Mouse (Mus musculus) brain, embryonic 14.5 days (tissue): ENCODE measurements around the gene Cyp4a31.

Experiments used
- CTCF ChIP-seq: fragments of 200-500 bp; IDR thresholded peaks from 2 replicates; pipeline ENCODE4 v1.5.1; 2012; ENCODE audit warnings: inconsistent platforms, mild to moderate bottlenecking, moderate library complexity, borderline replicate concordance; ENCODE audit not compliant: insufficient read depth, insufficient read length; ENCODE audit errors: extremely low read depth
- POLR2A ChIP-seq: fragments of 200-500 bp; IDR thresholded peaks from 2 replicates; pipeline ENCODE4 v1.6.1; 2012; ENCODE audit warnings: mild to moderate bottlenecking, inconsistent platforms, borderline replicate concordance; ENCODE audit not compliant: poor library complexity, insufficient read depth, insufficient read length, severe bottlenecking; ENCODE audit errors: extremely low read depth

GRCm38 (mm10) chr4:115575776-115576175 is 12.3 kb downstream of the Cyp4a31 start:
- no peak for TF ChIP-seq POLR2A
- no peak for TF ChIP-seq CTCF
